Mouse (Mus musculus): ENCODE results near the gene Dcaf8.
"Not testable (repeated sequence)": the region's sequence is repeated elsewhere in the genome, so short reads cannot be mapped to it uniquely, and the experiment has no call there.

Dcaf8 gene

DNA sequence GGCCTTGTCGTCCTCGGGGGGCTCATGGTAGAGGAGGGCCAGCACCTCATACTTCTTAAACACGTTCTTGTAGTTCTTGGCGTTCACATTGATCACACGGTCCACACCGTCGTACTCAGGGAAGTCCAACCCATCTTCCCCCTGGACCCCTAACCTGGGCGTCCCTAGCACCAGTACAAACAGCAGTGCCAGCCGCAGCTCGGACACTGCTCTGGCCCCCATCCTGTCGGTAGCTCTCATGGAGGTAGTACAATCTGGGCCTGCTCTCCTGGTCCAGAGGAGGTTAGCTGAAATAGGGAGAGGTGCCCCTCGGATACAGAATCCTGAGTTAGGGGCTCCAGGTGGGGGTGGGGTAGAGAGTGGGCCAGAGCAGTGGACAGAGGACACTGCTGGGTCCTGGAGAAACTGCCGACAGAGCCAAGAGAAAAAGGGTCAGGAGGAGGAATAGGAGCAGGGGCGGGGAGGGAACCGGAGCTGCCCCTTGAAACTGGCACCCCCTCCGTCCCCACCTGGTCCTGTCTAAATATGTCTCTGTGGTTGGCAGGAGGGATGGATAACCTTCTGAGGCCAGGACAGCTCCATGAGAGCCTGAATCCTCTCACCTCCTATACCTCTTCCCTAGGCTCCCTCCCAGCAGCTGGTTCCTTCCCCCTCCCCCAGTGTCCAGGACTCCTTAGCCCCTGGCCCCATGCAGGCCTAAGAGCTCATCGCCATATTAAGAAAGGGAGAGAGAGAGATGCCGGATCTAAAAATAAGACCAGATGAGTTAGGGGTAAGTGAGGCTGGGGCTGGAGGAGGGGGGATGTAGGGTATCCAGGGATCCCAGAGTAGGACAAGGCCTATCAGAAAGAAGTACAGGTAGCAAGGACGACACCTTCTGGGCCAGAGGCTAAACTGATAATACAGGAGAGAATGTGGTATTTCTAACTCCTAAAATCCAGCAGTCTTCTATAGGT lies 71.8 kb downstream of the Dcaf8 start, which contains the start of gene Casq1:
Gene Casq1, minus strand, starts transcription at position 418 of the 956 bp plus-strand sequence.
- DNase-seq (ENCODE audit: low spot score) = no peak

DNA sequence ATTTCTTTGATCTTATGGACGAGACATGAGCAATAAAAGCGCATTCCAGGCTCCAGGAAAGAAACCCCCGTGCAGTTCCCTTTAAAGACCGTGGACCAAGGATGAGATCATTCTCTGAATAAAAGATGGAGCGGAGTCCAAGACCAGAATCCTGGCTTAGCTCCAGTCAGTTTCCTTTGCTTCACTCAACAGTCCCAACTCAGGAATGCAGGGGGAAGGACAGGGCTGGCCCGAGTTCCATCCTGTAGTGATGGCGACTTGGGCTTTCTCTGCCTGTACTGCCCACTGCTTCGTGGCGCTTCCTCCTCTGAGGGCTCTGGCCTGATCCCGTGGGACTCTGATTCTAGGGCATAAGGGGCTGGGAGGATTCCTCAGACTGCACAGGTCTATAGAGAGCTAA lies 72.5 kb downstream of the Dcaf8 start:
- no peak for DNase-seq (ENCODE audit: low spot score)

DNA sequence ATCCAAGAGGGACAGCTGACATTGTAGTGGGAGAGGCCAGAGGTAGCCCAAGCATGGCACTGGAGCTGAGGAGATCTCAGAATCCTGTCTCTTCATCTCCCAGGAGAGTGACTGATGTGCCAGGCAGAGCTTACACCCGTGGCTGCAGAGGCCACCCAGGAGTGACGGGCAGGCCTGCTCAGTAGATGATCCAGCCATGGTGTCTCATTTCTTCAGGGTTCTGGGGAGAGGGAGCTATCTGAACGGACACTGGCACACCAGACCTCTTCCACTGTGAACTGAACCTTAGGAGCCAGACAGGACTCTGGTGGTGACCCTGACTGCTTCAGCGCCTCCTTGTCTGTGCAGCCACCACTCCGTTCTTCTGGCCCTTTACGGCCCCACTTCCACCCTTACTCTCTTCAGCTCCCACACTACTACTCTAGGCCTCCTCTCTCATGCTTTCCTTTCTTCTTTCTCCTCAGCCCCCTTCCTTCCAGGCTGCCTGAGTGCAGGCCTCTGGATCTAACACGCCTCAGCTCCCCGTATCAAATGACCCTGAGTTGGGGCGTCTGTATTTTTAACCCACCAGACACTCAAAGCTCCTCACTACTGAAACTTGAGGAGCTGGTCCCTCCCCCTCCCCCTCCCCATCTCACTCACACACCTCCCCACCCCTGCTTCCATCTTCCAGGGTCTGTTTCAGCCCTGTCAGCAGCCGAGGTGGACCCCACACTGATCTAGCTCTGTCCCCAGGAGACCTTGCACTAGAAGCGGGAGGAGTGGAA lies 73.6 kb downstream of the Dcaf8 start:
- DNase-seq (ENCODE audit: low spot score) = no peak

- no peak for DNase-seq (ENCODE audit: low spot score)
Measured at GRCm38 (mm10) chr1:172228209-172228608, 80.3 kb downstream of the Dcaf8 start.

- no peak for DNase-seq (ENCODE audit: low spot score)
Measured at GRCm38 (mm10) chr1:172229215-172229614, 81.3 kb downstream of the Dcaf8 start.

GRCm38 (mm10) chr1:172240945-172241708 lies 93.2 kb downstream of the Dcaf8 start:
- DNase-seq (ENCODE audit: low spot score) = no peak

GRCm38 (mm10) chr1:172242401-172242800 lies 94.5 kb downstream of the Dcaf8 start:
- DNase-seq (ENCODE audit: low spot score) = no peak

- DNase-seq (ENCODE audit: low spot score) = no peak
Measured at GRCm38 (mm10) chr1:172243547-172244205, 95.8 kb downstream of the Dcaf8 start.

- DNase-seq (ENCODE audit: low spot score) = not testable (repeated sequence)
Measured at GRCm38 (mm10) chr1:172244645-172245044, 96.8 kb downstream of the Dcaf8 start.
